Mouse (Mus musculus) midbrain, postnatal 0 days (tissue): ENCODE data around the gene Nr5a1. TPM values are rescaled to one million over a fixed set of nuclear protein-coding genes. Genes with fewer than 3 reads are reported as not detected.
A peak's percentile ranks its signal among the peaks of the same experiment; 100 is the strongest.

Experiments
- ATAC-seq: fragments of 200-750 bp; cut with Nextera tagmentation; 2 replicates; pipeline ENCODE4 v1.8.0; 2017; ENCODE audit warnings: moderate number of reproducible peaks, mild to moderate bottlenecking, moderate TSS enrichment, moderate library complexity; ENCODE audit not compliant: low FRiP score
- DNase-seq: peaks from one replicate; pipeline ENCODE4 v3.0.0-alpha.2; 2015; ENCODE audit warnings: low spot score
- H3K27ac ChIP-seq: fragments of 300-500 bp; sonication (generic); 2 replicates; pipeline ENCODE4 v1.5.1; 2014; ENCODE audit warnings: low read depth, mild to moderate bottlenecking, low read length, mixed read lengths
- H3K27me3 ChIP-seq: fragments of 300-500 bp; sonication (generic); 2 replicates; pipeline ENCODE4 v1.6.1; 2014; ENCODE audit warnings: low read length, control low read depth, mixed read lengths; ENCODE audit not compliant: insufficient read depth
- H3K36me3 ChIP-seq: fragments of 300-500 bp; sonication (generic); 2 replicates; pipeline ENCODE4 v1.6.1; 2014; ENCODE audit warnings: low read length, control low read depth, mixed read lengths; ENCODE audit not compliant: insufficient read depth
- H3K4me1 ChIP-seq: fragments of 300-500 bp; sonication (generic); 2 replicates; pipeline ENCODE4 v1.6.1; 2014; ENCODE audit warnings: mild to moderate bottlenecking, control low read depth, antibody characterized with exemption, low read length, mixed read lengths; ENCODE audit not compliant: insufficient read depth
- H3K4me2 ChIP-seq: fragments of 300-500 bp; sonication (generic); 2 replicates; pipeline ENCODE4 v1.6.1; 2014; ENCODE audit warnings: low read depth, mild to moderate bottlenecking, low read length, mixed read lengths; ENCODE audit not compliant: poor library complexity, severe bottlenecking
- H3K4me3 ChIP-seq: fragments of 300-500 bp; sonication (generic); 2 replicates; pipeline ENCODE4 v1.5.1; 2014; ENCODE audit warnings: low read depth, mild to moderate bottlenecking, low read length, moderate library complexity
- H3K9ac ChIP-seq: fragments of 300-500 bp; sonication (generic); replicated peaks from 2 replicates; pipeline ENCODE4 v1.6.1; 2014; ENCODE audit warnings: mild to moderate bottlenecking, low read length, moderate library complexity, mixed read lengths; ENCODE audit not compliant: poor library complexity, severe bottlenecking
- H3K9me3 ChIP-seq: fragments of 300-500 bp; sonication (generic); 2 replicates; pipeline ENCODE4 v1.6.1; 2016; ENCODE audit warnings: low read length, control low read depth
- CTCF ChIP-seq: IDR thresholded peaks from 2 replicates; pipeline ENCODE4 v1.5.1; 2016; ENCODE audit warnings: antibody characterized with exemption, mild to moderate bottlenecking
- WGBS: fragments of 180-500 bp; shearing (Covaris S2); extraction: QIAGEN DNeasy Blood & Tissue Kit; methylation state at CpG from one replicate; pipeline ENCODE4 v1.1.7; 2014; 5-methylcytosine and 5-hydroxymethylcytosine counted together
- polyA plus RNA-seq: library from polyadenylated mRNA; unstranded; fragments of >200 nt; fragmentation: Nextera tagmentation; extraction: Ambion mirVana; gene quantifications from 2 replicates; pipeline ENCODE4 v1.2.1, GENCODE M21; 2015
- total RNA-seq: library from RNA; depleted of rRNA; stranded (reverse); fragments of >200 nt; gene quantifications from 2 replicates; pipeline ENCODE4 v1.2.3, GENCODE M21; 2014

The Nr5a1 gene
- total and polyA plus RNA-seq, 2 experiments from 2014 or later, result 0.11 to 2.1 TPM

- Histone ChIP-seq H3K9me3 (no peaks in the 10 kb centered on the region), H3K9ac (no peak overlapping the region), H3K4me1 (no peaks in the 10 kb centered on the region), H3K27me3 (no peaks in the 10 kb centered on the region), H3K36me3 (no peaks in the 10 kb centered on the region), H3K4me3 (no peak overlapping the region), H3K4me2 (no peak overlapping the region), H3K27ac (no peak overlapping the region)
- TF ChIP-seq CTCF, result no peak
- ATAC-seq (no peak), DNase-seq (peak; percentile 55)
- WGBS, result 67% methylated on average over 10 of the region's 10 CpGs
These were observed 61.6 kb downstream of the Nr5a1 start for GRCm38 (mm10) chr2:38652565-38653292.

DNA sequence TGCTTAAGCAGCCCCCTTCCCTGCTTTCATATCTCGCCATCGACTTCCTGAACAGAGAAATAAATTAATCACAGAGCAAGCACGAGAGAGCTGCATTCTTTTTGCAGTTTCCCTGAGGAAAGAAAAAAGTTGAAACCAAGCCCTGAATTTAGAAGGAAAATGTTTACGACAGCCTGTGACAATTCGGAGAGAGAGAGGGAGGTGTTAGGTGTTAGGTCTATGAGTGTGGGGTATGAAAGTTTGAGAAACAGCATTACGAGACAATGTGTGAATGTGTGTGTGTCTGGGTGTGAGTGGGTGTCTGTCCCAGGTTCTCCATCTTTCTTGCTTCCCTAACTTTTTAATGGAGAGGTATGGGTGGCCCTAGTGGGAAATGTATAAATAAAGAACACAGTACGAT, 62.2 kb downstream of the Nr5a1 start:
- ATAC-seq, result no peak

GRCm38 (mm10) chr2:38650340-38650739, 64.0 kb downstream of the Nr5a1 start:
- 94% methylated on average over 1 of the region's 1 CpGs for WGBS
- no peak overlapping the region for H3K9ac ChIP-seq
- TF ChIP-seq CTCF, result no peak

More for the DNA sequence above, 62.2 kb downstream of the Nr5a1 start:
- no peak for DNase-seq
- 74% methylated on average over 7 of the region's 7 CpGs for WGBS
- no peak overlapping the region for H3K4me3 ChIP-seq
- no peak overlapping the region for H3K4me2 ChIP-seq
- H3K9ac ChIP-seq, result no peak overlapping the region
- H3K36me3 ChIP-seq, result no peaks in the 10 kb centered on the region
- H3K27ac ChIP-seq, result no peak overlapping the region
- no peaks in the 10 kb centered on the region for H3K9me3 ChIP-seq
- no peak for TF ChIP-seq CTCF
- H3K27me3 ChIP-seq, result no peaks in the 10 kb centered on the region
- H3K4me1 ChIP-seq, result peaks cover 4% of the 10 kb centered on the region; the same call in 1 of the 2 replicates

GRCm38 (mm10) chr2:38647661-38648060, 66.7 kb downstream of the Nr5a1 start:
- 68% methylated on average over 7 of the region's 7 CpGs for WGBS
- ATAC-seq, result no peak
- TF ChIP-seq CTCF, result no peak
- H3K36me3 ChIP-seq, result no peaks in the 10 kb centered on the region
- peaks cover 5% of the 10 kb centered on the region; the same call in 1 of the 2 replicates for H3K4me1 ChIP-seq
- DNase-seq, result no peak
- no peak overlapping the region for H3K4me2 ChIP-seq
- no peaks in the 10 kb centered on the region for H3K27me3 ChIP-seq
- no peak overlapping the region for H3K4me3 ChIP-seq
- H3K27ac ChIP-seq, result peak overlapping the region; percentile 62
- no peaks in the 10 kb centered on the region for H3K9me3 ChIP-seq
- H3K9ac ChIP-seq, result no peak overlapping the region

More at GRCm38 (mm10) chr2:38650340-38650739, 64.0 kb downstream of the Nr5a1 start:
- no peak overlapping the region for H3K4me3 ChIP-seq
- no peak for DNase-seq
- no peaks in the 10 kb centered on the region for H3K27me3 ChIP-seq
- no peak overlapping the region for H3K27ac ChIP-seq
- no peak overlapping the region for H3K4me2 ChIP-seq
- H3K9me3 ChIP-seq, result no peaks in the 10 kb centered on the region
- H3K36me3 ChIP-seq, result no peaks in the 10 kb centered on the region
- H3K4me1 ChIP-seq, result peaks cover 5% of the 10 kb centered on the region; the same call in 1 of the 2 replicates
- ATAC-seq, result no peak

DNA sequence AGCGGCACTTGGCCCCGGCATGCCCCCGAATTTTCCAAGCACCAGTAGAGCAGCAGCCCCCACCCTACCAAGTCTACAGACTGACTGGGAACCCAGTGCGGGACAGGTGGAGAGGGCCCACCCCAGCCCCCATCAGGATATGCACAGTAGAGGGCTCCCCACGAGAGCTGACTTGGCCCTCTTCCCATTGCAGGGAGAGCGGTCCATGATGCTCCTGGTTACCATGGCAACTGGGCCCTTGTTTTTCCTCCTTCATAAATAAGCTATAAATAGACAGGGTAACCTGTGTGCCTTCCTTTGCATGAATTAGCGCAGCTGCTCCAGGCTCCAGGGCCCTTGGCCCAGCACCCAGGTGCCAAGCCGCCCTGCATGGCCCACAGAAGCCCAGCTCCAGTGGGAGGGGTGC, 67.1 kb downstream of the Nr5a1 start:
- 53% methylated on average over 8 of the region's 8 CpGs for WGBS
- H3K9me3 ChIP-seq, result no peaks in the 10 kb centered on the region
- H3K4me2 ChIP-seq, result no peak overlapping the region
- no peaks in the 10 kb centered on the region for H3K27me3 ChIP-seq
- peaks cover 5% of the 10 kb centered on the region; the same call in 1 of the 2 replicates for H3K4me1 ChIP-seq
- DNase-seq (peak; percentile 80), ATAC-seq (peak; percentile 62)
- H3K36me3 ChIP-seq, result no peaks in the 10 kb centered on the region; the same call in 1 of the 2 replicates
- no peak overlapping the region for H3K9ac ChIP-seq
- no peak for TF ChIP-seq CTCF
- H3K27ac ChIP-seq, result peak overlapping the region; percentile 62
- H3K4me3 ChIP-seq, result no peak overlapping the region

DNA sequence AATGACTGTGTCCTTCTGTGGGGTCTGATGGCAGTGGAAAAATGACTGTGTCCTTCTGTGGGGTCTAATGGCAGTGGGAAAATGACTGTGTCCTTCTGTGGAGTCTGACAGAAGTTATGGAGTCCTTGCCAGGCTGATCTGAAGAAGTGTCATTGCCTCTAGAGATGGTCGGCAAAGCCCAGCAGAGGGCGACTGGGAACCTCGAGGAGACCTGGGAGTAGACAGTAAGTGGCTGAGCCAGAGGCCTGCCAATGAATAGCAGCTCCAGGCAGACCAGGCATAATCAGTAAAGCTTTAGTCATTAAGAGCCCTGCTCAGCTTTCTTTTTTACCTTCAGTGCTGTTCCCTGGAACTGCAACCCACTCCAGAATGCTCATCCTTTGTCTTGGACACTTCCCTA, 68.4 kb downstream of the Nr5a1 start:
- ATAC-seq, result 0 out of 2 replicates have a peak, but pooled peaks have one; percentile 36
- no peak overlapping the region for H3K4me3 ChIP-seq
- H3K36me3 ChIP-seq, result peaks cover 6% of the 10 kb centered on the region
- H3K4me2 ChIP-seq, result no peak overlapping the region
- peaks cover 5% of the 10 kb centered on the region; the same call in 1 of the 2 replicates for H3K4me1 ChIP-seq
- peak; percentile 80 for TF ChIP-seq CTCF
- 0% methylated on average over 3 of the region's 3 CpGs for WGBS
- H3K27ac ChIP-seq, result no peak overlapping the region
- DNase-seq, result peak; percentile 85
- H3K9me3 ChIP-seq, result no peaks in the 10 kb centered on the region
- no peaks in the 10 kb centered on the region for H3K27me3 ChIP-seq
- H3K9ac ChIP-seq, result no peak overlapping the region
